Mouse (Mus musculus): Measurements from ENCODE around the gene Moap1. TPM values are rescaled to one million over a fixed set of nuclear protein-coding genes. Genes with fewer than 3 reads are reported as not detected.

Gene Moap1
- total and polyA plus RNA-seq, 2 experiments from 2014 or later = 47.2 to 61.4 TPM

GRCm38 (mm10) chr12:102778151-102778550 is 34.7 kb upstream of the Moap1 start:
- H3K36me3 ChIP-seq (ENCODE audit: insufficient read depth) = peaks cover 47% of the 10 kb centered on the region
- no peaks in the 10 kb centered on the region for H3K4me1 ChIP-seq (ENCODE audit: insufficient read depth)
- H3K4me3 ChIP-seq (ENCODE audit: low read depth, low read length) = no peak overlapping the region
- no peak overlapping the region for H3K9ac ChIP-seq
- ATAC-seq (no peak), DNase-seq (no peak)
- no peak overlapping the region for H3K27ac ChIP-seq (ENCODE audit: low read depth, low read length)
- H3K27me3 ChIP-seq (ENCODE audit: insufficient read depth, low read length) = no peaks in the 10 kb centered on the region
- TF ChIP-seq CTCF (IDR thresholded peaks at IDR 0.05; ENCODE audit: low read depth) = no peak
- WGBS = 86% methylated on average over 5 of the region's 5 CpGs
- H3K9me3 ChIP-seq (ENCODE audit: low read length) = no peaks in the 10 kb centered on the region
- no peak overlapping the region for H3K4me2 ChIP-seq (ENCODE audit: low read depth)

GRCm38 (mm10) chr12:102776035-102776434 is 32.6 kb upstream of the Moap1 start:
- Histone ChIP-seq H3K9me3 (ENCODE audit: low read length) (no peaks in the 10 kb centered on the region), H3K4me1 (ENCODE audit: insufficient read depth) (no peaks in the 10 kb centered on the region), H3K27me3 (ENCODE audit: insufficient read depth, low read length) (no peaks in the 10 kb centered on the region), H3K4me2 (ENCODE audit: low read depth) (no peak overlapping the region), H3K4me3 (ENCODE audit: low read depth, low read length) (no peak overlapping the region), H3K36me3 (ENCODE audit: insufficient read depth) (peaks cover 63% of the 10 kb centered on the region), H3K27ac (ENCODE audit: low read depth, low read length) (no peak overlapping the region), H3K9ac (no peak overlapping the region)
- ATAC-seq = no peak
- no peak for DNase-seq
- no peak for TF ChIP-seq CTCF (IDR thresholded peaks at IDR 0.05; ENCODE audit: low read depth)
- WGBS = 91% methylated on average over 14 of the region's 14 CpGs

DNA sequence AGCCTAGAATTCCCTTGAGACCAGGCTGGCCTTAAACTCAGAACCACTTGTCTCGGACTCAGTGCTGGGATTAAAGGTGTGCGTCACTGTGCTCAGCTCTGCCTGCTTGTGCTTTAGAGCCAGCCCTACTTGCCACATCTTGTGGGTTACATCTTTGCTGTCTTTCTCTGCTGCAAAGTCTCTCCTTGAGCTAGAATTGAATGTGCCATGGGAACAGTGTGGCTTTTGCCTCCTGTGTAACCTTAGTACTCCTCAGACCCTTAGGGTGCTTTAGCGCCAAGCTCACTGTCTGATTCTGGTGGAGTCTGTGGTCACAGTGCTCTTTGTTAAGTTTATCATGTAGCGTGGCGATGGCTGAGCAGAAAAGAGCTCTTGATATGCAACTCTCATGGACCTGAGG is 29.2 kb upstream of the Moap1 start:
- ATAC-seq (no peak), DNase-seq (no peak)
- H3K27ac ChIP-seq (ENCODE audit: low read depth, low read length) = no peak overlapping the region
- no peak overlapping the region for H3K9ac ChIP-seq
- 95% methylated on average over 5 of the region's 5 CpGs for WGBS
- H3K4me1 ChIP-seq (ENCODE audit: insufficient read depth) = no peaks in the 10 kb centered on the region
- H3K4me3 ChIP-seq (ENCODE audit: low read depth, low read length) = no peak overlapping the region
- H3K9me3 ChIP-seq (ENCODE audit: low read length) = no peaks in the 10 kb centered on the region
- H3K4me2 ChIP-seq (ENCODE audit: low read depth) = no peak overlapping the region
- peaks cover 88% of the 10 kb centered on the region for H3K36me3 ChIP-seq (ENCODE audit: insufficient read depth)
- no peaks in the 10 kb centered on the region for H3K27me3 ChIP-seq (ENCODE audit: insufficient read depth, low read length)
- no peak for TF ChIP-seq CTCF (IDR thresholded peaks at IDR 0.05; ENCODE audit: low read depth)

- Histone ChIP-seq H3K9ac (no peak overlapping the region), H3K4me1 (ENCODE audit: insufficient read depth) (no peaks in the 10 kb centered on the region), H3K27me3 (ENCODE audit: insufficient read depth, low read length) (no peaks in the 10 kb centered on the region), H3K9me3 (ENCODE audit: low read length) (no peaks in the 10 kb centered on the region), H3K36me3 (ENCODE audit: insufficient read depth) (peaks cover 89% of the 10 kb centered on the region), H3K27ac (ENCODE audit: low read depth, low read length) (no peak overlapping the region), H3K4me3 (ENCODE audit: low read depth, low read length) (no peak overlapping the region), H3K4me2 (ENCODE audit: low read depth) (no peak overlapping the region)
- ATAC-seq = no peak
- DNase-seq = no peak
- WGBS = 96% methylated on average over 8 of the region's 8 CpGs
- TF ChIP-seq CTCF (IDR thresholded peaks at IDR 0.05; ENCODE audit: low read depth) = no peak
Observed at GRCm38 (mm10) chr12:102771601-102772000, 28.1 kb upstream of the Moap1 start.

GRCm38 (mm10) chr12:102769000-102769399 is 25.5 kb upstream of the Moap1 start:
- Histone ChIP-seq H3K27me3 (ENCODE audit: insufficient read depth, low read length) (no peaks in the 10 kb centered on the region), H3K9me3 (ENCODE audit: low read length) (no peaks in the 10 kb centered on the region), H3K36me3 (ENCODE audit: insufficient read depth) (peaks cover 81% of the 10 kb centered on the region), H3K4me1 (ENCODE audit: insufficient read depth) (no peaks in the 10 kb centered on the region), H3K27ac (ENCODE audit: low read depth, low read length) (no peak overlapping the region), H3K4me3 (ENCODE audit: low read depth, low read length) (no peak overlapping the region), H3K9ac (no peak overlapping the region), H3K4me2 (ENCODE audit: low read depth) (no peak overlapping the region)
- ATAC-seq = no peak
- no peak for DNase-seq
- WGBS = 95% methylated on average over 4 of the region's 4 CpGs
- peak; percentile 29 for TF ChIP-seq CTCF (IDR thresholded peaks at IDR 0.05; ENCODE audit: low read depth)

GRCm38 (mm10) chr12:102763696-102764095 is 20.2 kb upstream of the Moap1 start:
- Histone ChIP-seq H3K4me3 (ENCODE audit: low read depth, low read length) (no peak overlapping the region), H3K4me1 (ENCODE audit: insufficient read depth) (peaks cover 8% of the 10 kb centered on the region), H3K9me3 (ENCODE audit: low read length) (no peaks in the 10 kb centered on the region), H3K4me2 (ENCODE audit: low read depth) (no peak overlapping the region), H3K36me3 (ENCODE audit: insufficient read depth) (peaks cover 43% of the 10 kb centered on the region), H3K27ac (ENCODE audit: low read depth, low read length) (no peak overlapping the region), H3K9ac (no peak overlapping the region), H3K27me3 (ENCODE audit: insufficient read depth, low read length) (no peaks in the 10 kb centered on the region)
- no peak for ATAC-seq
- DNase-seq = no peak
- no peak for TF ChIP-seq CTCF (IDR thresholded peaks at IDR 0.05; ENCODE audit: low read depth)

DNA sequence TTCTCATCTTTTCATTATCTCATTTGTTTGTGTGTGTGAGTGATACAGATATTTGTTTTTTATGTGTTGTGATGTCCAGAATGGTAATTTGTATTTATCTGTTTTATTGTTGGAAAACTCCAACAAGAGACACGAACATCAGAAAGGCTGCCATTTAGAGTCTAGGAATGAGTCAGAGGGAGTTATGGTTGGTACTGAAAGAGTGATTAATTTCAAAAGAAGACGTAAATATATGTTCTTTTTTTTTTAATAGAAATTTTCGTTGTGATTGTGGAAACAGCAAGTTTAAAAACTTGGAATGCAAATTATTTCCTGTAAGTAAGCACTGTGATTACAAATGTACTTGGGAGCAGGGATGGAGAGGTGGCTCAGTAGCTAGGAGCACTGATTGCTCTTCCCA is 18.2 kb upstream of the Moap1 start:
- no peak for TF ChIP-seq CTCF (IDR thresholded peaks at IDR 0.05; ENCODE audit: low read depth)
- Histone ChIP-seq H3K9me3 (ENCODE audit: low read length) (no peaks in the 10 kb centered on the region), H3K27ac (ENCODE audit: low read depth, low read length) (no peak overlapping the region), H3K27me3 (ENCODE audit: insufficient read depth, low read length) (no peaks in the 10 kb centered on the region), H3K4me2 (ENCODE audit: low read depth) (no peak overlapping the region), H3K4me1 (ENCODE audit: insufficient read depth) (peaks cover 14% of the 10 kb centered on the region), H3K4me3 (ENCODE audit: low read depth, low read length) (no peak overlapping the region), H3K9ac (no peak overlapping the region), H3K36me3 (ENCODE audit: insufficient read depth) (peaks cover 25% of the 10 kb centered on the region)
- ATAC-seq = no peak
- DNase-seq = no peak
- WGBS = 89% methylated on average over 3 of the region's 3 CpGs

DNA sequence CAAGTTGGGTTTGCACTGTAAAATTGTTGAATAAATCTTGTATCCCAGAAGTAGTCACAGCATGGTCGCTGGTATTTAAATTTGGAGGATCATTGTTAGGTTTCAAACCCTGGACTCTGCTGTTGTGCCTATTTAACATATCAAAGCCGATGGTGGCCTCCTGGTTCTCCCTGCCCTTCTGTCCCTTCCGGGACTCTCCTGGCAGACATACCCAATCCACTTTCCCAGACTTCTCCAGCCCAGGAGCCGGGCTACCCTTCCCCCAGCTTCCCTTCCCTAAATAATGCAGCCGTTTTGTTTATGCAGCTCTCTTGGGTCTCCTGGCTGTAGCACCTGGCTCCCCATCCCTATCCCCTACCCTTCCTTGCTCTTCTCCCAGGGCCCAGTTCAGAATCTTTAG is 15.5 kb upstream of the Moap1 start:
- H3K36me3 ChIP-seq (ENCODE audit: insufficient read depth) = 0 out of 2 replicates have a peak, but pooled peaks cover 7% of the 10 kb centered on the region
- 2% methylated on average over 5 of the region's 5 CpGs for WGBS

More for the DNA sequence above, 15.5 kb upstream of the Moap1 start:
- Histone ChIP-seq H3K27me3 (ENCODE audit: insufficient read depth, low read length) (no peaks in the 10 kb centered on the region), H3K4me1 (ENCODE audit: insufficient read depth) (peaks cover 20% of the 10 kb centered on the region), H3K9ac (peak overlapping the region; percentile 75), H3K27ac (ENCODE audit: low read depth, low read length) (no peak overlapping the region), H3K4me3 (ENCODE audit: low read depth, low read length) (peak overlapping the region; percentile 71), H3K9me3 (ENCODE audit: low read length) (no peaks in the 10 kb centered on the region), H3K4me2 (ENCODE audit: low read depth) (peak overlapping the region; percentile 82)
- DNase-seq (no peak), ATAC-seq (no peak)
- TF ChIP-seq CTCF (IDR thresholded peaks at IDR 0.05; ENCODE audit: low read depth) = no peak
